Mouse (Mus musculus) thymus, adult 2 months (tissue): Measurements from ENCODE around the gene Zfhx3. TPM values are rescaled to one million over a fixed set of nuclear protein-coding genes. Genes with fewer than 3 reads are reported as not detected.
A peak's percentile ranks its signal among the peaks of the same experiment; 100 is the strongest.

Experiments used
- DNase-seq: peaks from one replicate; pipeline ENCODE4 v3.0.0; 2021
- H3K27ac ChIP-seq: fragments of 200-500 bp; 2 replicates; pipeline ENCODE4 v1.5.1; 2012; ENCODE audit warnings: low read length, control low read depth; ENCODE audit not compliant: control insufficient read depth, insufficient read depth
- H3K27me3 ChIP-seq: fragments of 200-500 bp; 2 replicates; pipeline ENCODE4 v1.6.1; 2012; ENCODE audit warnings: mild to moderate bottlenecking, low read length, moderate library complexity, mixed read lengths; ENCODE audit not compliant: control insufficient read depth, insufficient read depth
- H3K36me3 ChIP-seq: fragments of 200-500 bp; 2 replicates; pipeline ENCODE4 v1.6.1; 2012; ENCODE audit warnings: mild to moderate bottlenecking, low read length, moderate library complexity; ENCODE audit not compliant: control insufficient read depth, insufficient read depth
- H3K4me1 ChIP-seq: fragments of 200-500 bp; replicated peaks from 2 replicates; pipeline ENCODE4 v1.6.1; 2012; ENCODE audit warnings: low read length; ENCODE audit not compliant: control insufficient read depth, insufficient read depth
- H3K4me3 ChIP-seq: fragments of 200-500 bp; 2 replicates; pipeline ENCODE4 v1.5.1; 2012; ENCODE audit warnings: mild to moderate bottlenecking, low read length, control low read depth, moderate library complexity; ENCODE audit not compliant: control insufficient read depth, insufficient read depth
- CTCF ChIP-seq: fragments of 200-500 bp; IDR thresholded peaks from 2 replicates; pipeline ENCODE4 v1.5.1; 2012; ENCODE audit warnings: mild to moderate bottlenecking, control low read depth, low read length, moderate library complexity, borderline replicate concordance; ENCODE audit not compliant: control insufficient read depth, poor library complexity, insufficient read depth; ENCODE audit errors: extremely low read depth
- POLR2A ChIP-seq: fragments of 200-500 bp; IDR thresholded peaks from 2 replicates; pipeline ENCODE4 v1.6.1; 2012; ENCODE audit warnings: mild to moderate bottlenecking, low read length, control low read depth, moderate library complexity; ENCODE audit not compliant: control insufficient read depth, poor library complexity, insufficient read depth; ENCODE audit errors: extremely low read depth
- WGBS: fragments of 180-500 bp; shearing (Covaris S2); methylation state at CpG from one replicate; pipeline ENCODE4 v1.1.7; 2018; 5-methylcytosine and 5-hydroxymethylcytosine counted together
- polyA plus RNA-seq: library from polyadenylated mRNA; depleted of rRNA; stranded (reverse); fragments of >200 nt; gene quantifications from 2 replicates; pipeline ENCODE4 v1.2.3, GENCODE M21; 2012

Zfhx3 gene
- polyA plus RNA-seq, 1 experiment = 1.1 TPM

GRCm38 (mm10) chr8:108075176-108075575, 132.7 kb downstream of the Zfhx3 start:
- H3K4me1 ChIP-seq = no peaks in the 10 kb centered on the region
- H3K27me3 ChIP-seq = no peaks in the 10 kb centered on the region
- 89% methylated on average over 5 of the region's 5 CpGs for WGBS
- H3K36me3 ChIP-seq = no peaks in the 10 kb centered on the region
- H3K4me3 ChIP-seq = no peak overlapping the region
- no peak for DNase-seq
- TF ChIP-seq POLR2A (no peak), CTCF (no peak)
- H3K27ac ChIP-seq = no peak overlapping the region

- no peak overlapping the region for H3K4me3 ChIP-seq
- 98% methylated on average over 4 of the region's 4 CpGs for WGBS
- TF ChIP-seq CTCF (no peak), POLR2A (no peak)
Measured at GRCm38 (mm10) chr8:108078726-108079125, 136.3 kb downstream of the Zfhx3 start.

GRCm38 (mm10) chr8:108086913-108087312, 144.5 kb downstream of the Zfhx3 start:
- H3K4me1 ChIP-seq = no peaks in the 10 kb centered on the region
- WGBS = 78% methylated on average over 4 of the region's 4 CpGs
- no peaks in the 10 kb centered on the region for H3K36me3 ChIP-seq
- no peak for TF ChIP-seq POLR2A
- TF ChIP-seq CTCF = no peak
- H3K27ac ChIP-seq = no peak overlapping the region
- no peak overlapping the region for H3K4me3 ChIP-seq
- no peaks in the 10 kb centered on the region for H3K27me3 ChIP-seq
- DNase-seq = no peak

More at GRCm38 (mm10) chr8:108078726-108079125, 136.3 kb downstream of the Zfhx3 start:
- no peak for DNase-seq
- Histone ChIP-seq H3K27ac (no peak overlapping the region), H3K36me3 (no peaks in the 10 kb centered on the region), H3K4me1 (no peaks in the 10 kb centered on the region), H3K27me3 (no peaks in the 10 kb centered on the region)

GRCm38 (mm10) chr8:108089632-108090031, 147.2 kb downstream of the Zfhx3 start:
- Histone ChIP-seq H3K27me3 (no peaks in the 10 kb centered on the region), H3K4me3 (no peak overlapping the region), H3K36me3 (no peaks in the 10 kb centered on the region), H3K4me1 (no peaks in the 10 kb centered on the region), H3K27ac (no peak overlapping the region)
- DNase-seq = no peak
- TF ChIP-seq CTCF (no peak), POLR2A (no peak)
- 85% methylated on average over 5 of the region's 5 CpGs for WGBS

GRCm38 (mm10) chr8:108098598-108098997, 156.2 kb downstream of the Zfhx3 start:
- Histone ChIP-seq H3K36me3 (no peaks in the 10 kb centered on the region), H3K27ac (no peak overlapping the region), H3K27me3 (no peaks in the 10 kb centered on the region), H3K4me1 (no peaks in the 10 kb centered on the region), H3K4me3 (no peak overlapping the region)
- no peak for TF ChIP-seq CTCF
- no peak for DNase-seq
- 83% methylated on average over 13 of the region's 13 CpGs for WGBS

- Histone ChIP-seq H3K4me3 (no peak overlapping the region), H3K27me3 (no peaks in the 10 kb centered on the region), H3K4me1 (no peaks in the 10 kb centered on the region), H3K27ac (no peak overlapping the region), H3K36me3 (no peaks in the 10 kb centered on the region)
- TF ChIP-seq POLR2A = no peak
- TF ChIP-seq CTCF = no peak
- 80% methylated on average over 8 of the region's 8 CpGs for WGBS
- peak; percentile 4 for DNase-seq
Measured at GRCm38 (mm10) chr8:108101131-108101530, 158.7 kb downstream of the Zfhx3 start.
